ENCODE assay signal across 9 mouse cellular contexts in genomic region chr7:26778474-26778873, GRCm38 (mm10). TPM values are rescaled to one million over a fixed set of nuclear protein-coding genes. Genes with fewer than 3 reads are reported as not detected.
DNase-seq lines count a peak whose midpoint lies in the region; ATAC-seq and TF ChIP-seq lines count a peak whose summit lies in the region.
"Had no signal": no experiment of that assay in that cellular context is flagged by ENCODE, and none has a peak within 500 bp of the region (broad histone marks: within the 10 kb centered on the region; RNA-seq: fewer than 3 reads in every experiment).

No protein-coding gene starts in this region.

- intact Hi-C loops in left cerebral cortex, postnatal 4 days (cut with DNase I) = no loop called here

- 0 out of 2 replicates have a peak, but pooled peaks cover 6% of the 10 kb centered on the region for H3K4me1 ChIP-seq in hindbrain, embryonic 14.5 days (replicated peaks; ENCODE audit: control insufficient read depth, insufficient read depth, low read length)
- no peaks in the 10 kb centered on the region for H3K4me1 ChIP-seq in hindbrain, embryonic 13.5 days (replicated peaks)
- H3K4me1 ChIP-seq in ES-E14 (ENCODE audit: control insufficient read depth in 2 of 2, insufficient read depth in 2 of 2, low read length in 2 of 2, poor library complexity in 1 of 2) = peaks cover 3 to 6% of the 10 kb centered on the region in 2 experiments; a peak in 2 of 4 replicates
- no peaks in the 10 kb centered on the region for H3K4me1 ChIP-seq in bone marrow macrophage, adult 2 months (ENCODE audit: control insufficient read depth, insufficient read depth, low read length)
- no peaks in the 10 kb centered on the region for H3K4me1 ChIP-seq in heart, postnatal 0 days (ENCODE audit: control insufficient read depth, insufficient read depth)
- H3K4me1 ChIP-seq in small intestine, adult 2 months (ENCODE audit: control insufficient read depth, insufficient read depth, insufficient read length, low read length) = peaks cover 8% of the 10 kb centered on the region; the same call in 1 of the 2 replicates
- H3K4me1 ChIP-seq: embryonic facial prominence, embryonic 12.5 days had no signal

- no peaks in the 10 kb centered on the region for H3K36me3 ChIP-seq in hindbrain, embryonic 14.5 days (replicated peaks; ENCODE audit: control insufficient read depth, insufficient read depth)
- no peaks in the 10 kb centered on the region for H3K36me3 ChIP-seq in hindbrain, embryonic 13.5 days
- H3K36me3 ChIP-seq in ES-E14 (ENCODE audit: control insufficient read depth, insufficient read depth, low read length, poor library complexity, severe bottlenecking) = no peaks in the 10 kb centered on the region
- no peaks in the 10 kb centered on the region for H3K36me3 ChIP-seq in heart, postnatal 0 days (replicated peaks; ENCODE audit: control insufficient read depth, insufficient read depth, low read length)
- no peaks in the 10 kb centered on the region for H3K36me3 ChIP-seq in small intestine, adult 2 months (ENCODE audit: control insufficient read depth, insufficient read depth, low read length)
- H3K36me3 ChIP-seq: embryonic facial prominence, embryonic 12.5 days had no signal

- no peak overlapping the region for H3K27ac ChIP-seq in hindbrain, embryonic 14.5 days
- H3K27ac ChIP-seq in hindbrain, embryonic 13.5 days = no peak overlapping the region
- H3K27ac ChIP-seq in ES-E14 (ENCODE audit: insufficient read depth, low read depth, low read length, poor library complexity, severe bottlenecking) = no peak overlapping the region
- no peak overlapping the region for H3K27ac ChIP-seq in bone marrow macrophage, adult 2 months (ENCODE audit: insufficient read depth, low read depth, low read length)
- H3K27ac ChIP-seq in heart, postnatal 0 days (ENCODE audit: low read depth) = no peak overlapping the region
- H3K27ac ChIP-seq in small intestine, adult 2 months (ENCODE audit: insufficient read depth, low read depth, low read length) = no peak overlapping the region
- H3K27ac ChIP-seq: embryonic facial prominence, embryonic 12.5 days had no signal

- TF ChIP-seq EP300 in heart, postnatal 0 days (IDR thresholded peaks at IDR 0.05; ENCODE audit: low read depth) = no peak

- in situ Hi-C loops in ES-E14 (cut with MboI; ENCODE audit: low sequenced_read_pairs in 2 of 2, unreplicated experiment in 2 of 2) = loop anchor here in 1 of 2 experiments (10.0 kb wide), 1 partner anchor 346 kb away; no protein-coding TSS in a partner anchor

- no peak for ATAC-seq in hindbrain, embryonic 14.5 days (ENCODE audit: low FRiP score)
- no peak for ATAC-seq in hindbrain, embryonic 13.5 days (ENCODE audit: low FRiP score)
- ATAC-seq in heart, postnatal 0 days (ENCODE audit: insufficient read depth, low read depth) = no peak
- ATAC-seq in megakaryocyte-erythroid progenitor cell, adult 5-6 weeks (replicated peaks; ENCODE audit: low FRiP score, low TSS enrichment, poor library complexity, severe bottlenecking) = no peak

- DNase-seq in hindbrain, embryonic 14.5 days (ENCODE audit: low spot score) = peak; percentile 33
- DNase-seq in ES-E14 (ENCODE audit: low read depth, low spot score) = no peak
- DNase-seq in heart, postnatal 0 days (ENCODE audit: low spot score) = no peak
- peak; percentile 6 for DNase-seq in left cerebral cortex, postnatal 4 days

- no peaks in the 10 kb centered on the region for H3K27me3 ChIP-seq in hindbrain, embryonic 14.5 days (ENCODE audit: control insufficient read depth, insufficient read depth, low read length)
- H3K27me3 ChIP-seq in hindbrain, embryonic 13.5 days = no peaks in the 10 kb centered on the region
- H3K27me3 ChIP-seq in heart, postnatal 0 days (ENCODE audit: control insufficient read depth, insufficient read depth, low read length) = no peaks in the 10 kb centered on the region
- no peaks in the 10 kb centered on the region for H3K27me3 ChIP-seq in small intestine, adult 2 months (ENCODE audit: control insufficient read depth, insufficient read depth, low read length)
- H3K27me3 ChIP-seq: embryonic facial prominence, embryonic 12.5 days had no signal

- H3K4me2 ChIP-seq in hindbrain, embryonic 14.5 days (replicated peaks) = no peak overlapping the region
- H3K4me2 ChIP-seq in hindbrain, embryonic 13.5 days = no peak overlapping the region
- H3K4me2 ChIP-seq in heart, postnatal 0 days (ENCODE audit: low read depth, low read length) = no peak overlapping the region
- H3K4me2 ChIP-seq: embryonic facial prominence, embryonic 12.5 days had no signal

- no peaks in the 10 kb centered on the region for H3K9me3 ChIP-seq in hindbrain, embryonic 14.5 days (ENCODE audit: control insufficient read depth, low read length)
- no peaks in the 10 kb centered on the region for H3K9me3 ChIP-seq in hindbrain, embryonic 13.5 days
- H3K9me3 ChIP-seq in ES-E14 (ENCODE audit: control insufficient read depth, insufficient read depth, low read depth, low read length) = no peaks in the 10 kb centered on the region
- H3K9me3 ChIP-seq in heart, postnatal 0 days (replicated peaks; ENCODE audit: control insufficient read depth, low read length) = no peaks in the 10 kb centered on the region
- H3K9me3 ChIP-seq: embryonic facial prominence, embryonic 12.5 days had no signal

- no peak overlapping the region for H3K9ac ChIP-seq in hindbrain, embryonic 14.5 days
- H3K9ac ChIP-seq in hindbrain, embryonic 13.5 days = no peak overlapping the region
- H3K9ac ChIP-seq in ES-E14 (ENCODE audit: insufficient read depth, low read depth, low read length, poor library complexity, severe bottlenecking) = no peak overlapping the region
- H3K9ac ChIP-seq in heart, postnatal 0 days (replicated peaks; ENCODE audit: low read depth, low read length) = no peak overlapping the region
- H3K9ac ChIP-seq: embryonic facial prominence, embryonic 12.5 days had no signal

- no peak for TF ChIP-seq POLR2A in bone marrow macrophage, adult 2 months (IDR thresholded peaks at IDR 0.05; ENCODE audit: borderline replicate concordance, low read depth, low read length)
- TF ChIP-seq POLR2A in small intestine, adult 2 months (IDR thresholded peaks at IDR 0.05; ENCODE audit: low read depth, low read length) = no peak

- 27% methylated on average over 6 of the region's 6 CpGs for WGBS in hindbrain, embryonic 14.5 days
- 41% methylated on average over 6 of the region's 6 CpGs for WGBS in hindbrain, embryonic 13.5 days
- 21% methylated on average over 6 of the region's 6 CpGs for WGBS in heart, postnatal 0 days
- 23% methylated on average over 6 of the region's 6 CpGs for WGBS in small intestine, adult 2 months

- H3K4me3 ChIP-seq in hindbrain, embryonic 14.5 days (replicated peaks; ENCODE audit: low read length) = no peak overlapping the region
- no peak overlapping the region for H3K4me3 ChIP-seq in hindbrain, embryonic 13.5 days
- H3K4me3 ChIP-seq in ES-E14 (ENCODE audit: insufficient read depth in 1 of 2, low read depth in 1 of 2, low read length in 2 of 2, poor library complexity in 1 of 2, severe bottlenecking in 1 of 2) = no peak overlapping the region
- H3K4me3 ChIP-seq in bone marrow macrophage, adult 2 months (ENCODE audit: insufficient read depth, low read length) = no peak overlapping the region
- H3K4me3 ChIP-seq in heart, postnatal 0 days (ENCODE audit: low read depth, low read length) = no peak overlapping the region
- H3K4me3 ChIP-seq in small intestine, adult 2 months (ENCODE audit: low read depth, low read length) = no peak overlapping the region
- H3K4me3 ChIP-seq: embryonic facial prominence, embryonic 12.5 days had no signal

- peak; percentile 29; the same call in 1 of the 2 replicates for TF ChIP-seq CTCF in bone marrow macrophage, adult 2 months (IDR thresholded peaks at IDR 0.05; ENCODE audit: low read depth, low read length)
- peak; percentile 49 for TF ChIP-seq CTCF in heart, postnatal 0 days (IDR thresholded peaks at IDR 0.05; ENCODE audit: low read depth)
- TF ChIP-seq CTCF in small intestine, adult 2 months (IDR thresholded peaks at IDR 0.05; ENCODE audit: extremely low read depth, insufficient read length, insufficient replicate concordance, low read depth, low read length) = peak; percentile 32; the same call in 1 of the 2 replicates

RNA-seq across cellular contexts. Expression of gene Cyp2b19, which starts 21.5 kb away (rescaled TPM):
- 0.56 and 0.77 TPM in 2 replicates for polyA plus RNA-seq in hindbrain, embryonic 14.5 days (2014; fragmentation: Nextera tagmentation; extraction: Ambion mirVana)
- 0.40 and 0.53 TPM in 2 replicates for polyA plus RNA-seq in hindbrain, embryonic 13.5 days (2015; fragmentation: Nextera tagmentation; extraction: Ambion mirVana)
- not detected in 2 replicates for total RNA-seq in ES-E14 (2012; rRNA removed)
- polyA plus RNA-seq in bone marrow macrophage, adult 2 months (2012; ENCODE audit: insufficient read depth, insufficient read length, missing spikeins) = not detected in 2 replicates
- not detected in 2 replicates for total RNA-seq in heart, postnatal 0 days (2014; rRNA removed; ENCODE audit: low replicate concordance)
- not detected in 2 replicates for polyA plus RNA-seq in heart, postnatal 0 days (2015; fragmentation: Nextera tagmentation; extraction: Ambion mirVana)
- not detected for total RNA-seq in left cerebral cortex, postnatal 4 days (2021)
- polyA plus RNA-seq in small intestine, adult 2 months (2012; rRNA removed) = not detected in 2 replicates
- not detected in 2 replicates for total RNA-seq in megakaryocyte-erythroid progenitor cell, adult 5-6 weeks (2014; fragmentation: Nextera tagmentation)
- not detected in 2 replicates for total RNA-seq in megakaryocyte-erythroid progenitor cell, adult 5-6 weeks (2017)

RNA-seq across cellular contexts. Expression of gene Cyp2g1, which starts 30.2 kb away (rescaled TPM):
- polyA plus RNA-seq in hindbrain, embryonic 14.5 days (2014; fragmentation: Nextera tagmentation; extraction: Ambion mirVana) = not detected in 2 replicates
- not detected in 2 replicates for polyA plus RNA-seq in hindbrain, embryonic 13.5 days (2015; fragmentation: Nextera tagmentation; extraction: Ambion mirVana)
- total RNA-seq in ES-E14 (2012; rRNA removed) = not detected in 2 replicates
- polyA plus RNA-seq in bone marrow macrophage, adult 2 months (2012; ENCODE audit: insufficient read depth, insufficient read length, missing spikeins) = not detected in 2 replicates
- not detected in 2 replicates for total RNA-seq in heart, postnatal 0 days (2014; rRNA removed; ENCODE audit: low replicate concordance)
- polyA plus RNA-seq in heart, postnatal 0 days (2015; fragmentation: Nextera tagmentation; extraction: Ambion mirVana) = not detected in 2 replicates
- not detected for total RNA-seq in left cerebral cortex, postnatal 4 days (2021)
- not detected in 2 replicates for polyA plus RNA-seq in small intestine, adult 2 months (2012; rRNA removed)
- total RNA-seq in megakaryocyte-erythroid progenitor cell, adult 5-6 weeks (2014; fragmentation: Nextera tagmentation) = not detected in 2 replicates
- total RNA-seq in megakaryocyte-erythroid progenitor cell, adult 5-6 weeks (2017) = not detected in 2 replicates
- polyA plus RNA-seq: embryonic facial prominence, embryonic 12.5 days had no signal

RNA-seq across cellular contexts. Expression of gene Cyp2a5, which starts 56.6 kb away (rescaled TPM):
- polyA plus RNA-seq in hindbrain, embryonic 14.5 days (2014; fragmentation: Nextera tagmentation; extraction: Ambion mirVana) = 1.3 TPM in 2 replicates
- 0.43 and 0.70 TPM in 2 replicates for polyA plus RNA-seq in hindbrain, embryonic 13.5 days (2015; fragmentation: Nextera tagmentation; extraction: Ambion mirVana)
- total RNA-seq in ES-E14 (2012; rRNA removed) = not detected in 2 replicates
- polyA plus RNA-seq in bone marrow macrophage, adult 2 months (2012; ENCODE audit: insufficient read depth, insufficient read length, missing spikeins) = not detected in 2 replicates
- total RNA-seq in heart, postnatal 0 days (2014; rRNA removed; ENCODE audit: low replicate concordance) = not detected in 2 replicates
- polyA plus RNA-seq in heart, postnatal 0 days (2015; fragmentation: Nextera tagmentation; extraction: Ambion mirVana) = not detected in 2 replicates
- not detected for total RNA-seq in left cerebral cortex, postnatal 4 days (2021)
- not detected in 2 replicates for polyA plus RNA-seq in small intestine, adult 2 months (2012; rRNA removed)
- total RNA-seq in megakaryocyte-erythroid progenitor cell, adult 5-6 weeks (2014; fragmentation: Nextera tagmentation) = not detected in 2 replicates
- not detected in 2 replicates for total RNA-seq in megakaryocyte-erythroid progenitor cell, adult 5-6 weeks (2017)
- polyA plus RNA-seq: embryonic facial prominence, embryonic 12.5 days had no signal

Comparison
In these comparisons a context has a peak if more than half of its experiments do, and no peak if none do; other contexts are left out.
1. DNase-seq: peak in hindbrain, embryonic 14.5 days (single experiment) and left cerebral cortex, postnatal 4 days (single experiment); none in ES-E14 (single experiment) and heart, postnatal 0 days (single experiment).
2. Peak in every context shown above with its lines, with median percentiles within 50 percentile points of each other: CTCF ChIP-seq.